Mouse (Mus musculus) ES-Bruce4 (cell line): Measurements from ENCODE around the gene Sirt5. TPM values are rescaled to one million over a fixed set of nuclear protein-coding genes. Genes with fewer than 3 reads are reported as not detected.

ENCODE experiments used
- H3K27ac ChIP-seq: 2 replicates; pipeline ENCODE4 v1.5.1; 2012; ENCODE audit warnings: low read length, inconsistent platforms; ENCODE audit not compliant: insufficient read depth
- H3K27me3 ChIP-seq: 2 replicates; pipeline ENCODE4 v1.6.1; 2012; ENCODE audit warnings: mild to moderate bottlenecking, low read length, inconsistent platforms; ENCODE audit not compliant: control insufficient read depth, poor library complexity, insufficient read depth, severe bottlenecking
- H3K36me3 ChIP-seq: 2 replicates; pipeline ENCODE4 v1.6.1; 2012; ENCODE audit warnings: inconsistent platforms, mild to moderate bottlenecking, low read length, moderate library complexity; ENCODE audit not compliant: control insufficient read depth, poor library complexity, insufficient read depth, severe bottlenecking
- H3K4me1 ChIP-seq: one replicate; pipeline ENCODE4 v1.8.1; 2011; ENCODE audit warnings: low read length; ENCODE audit not compliant: control insufficient read depth, insufficient read depth
- H3K4me3 ChIP-seq: 2 replicates; pipeline ENCODE4 v1.5.1; 2011; ENCODE audit warnings: low read depth, mild to moderate bottlenecking, low read length
- H3K9ac ChIP-seq: 2 replicates; pipeline ENCODE4 v1.6.1; 2012; ENCODE audit warnings: low read depth, mild to moderate bottlenecking, inconsistent platforms; ENCODE audit not compliant: poor library complexity, severe bottlenecking
- H3K9me3 ChIP-seq: replicated peaks from 2 replicates; pipeline ENCODE4 v1.6.1; 2012; ENCODE audit warnings: mild to moderate bottlenecking, low read length, inconsistent platforms; ENCODE audit not compliant: control insufficient read depth, poor library complexity, insufficient read depth, severe bottlenecking
- CTCF ChIP-seq: IDR thresholded peaks from one replicate; pipeline ENCODE4 v1.8.1; 2011; ENCODE audit warnings: low read depth, low read length
- EP300 ChIP-seq: IDR thresholded peaks from 2 replicates; pipeline ENCODE4 v1.6.1; 2011; ENCODE audit warnings: low read depth, low read length; ENCODE audit not compliant: insufficient read depth
- POLR2A ChIP-seq: IDR thresholded peaks from one replicate; pipeline ENCODE4 v1.8.1; 2011; ENCODE audit warnings: low read length; ENCODE audit not compliant: insufficient read depth
- polyA plus RNA-seq: library from polyadenylated mRNA; stranded (reverse); fragments of >200 nt; gene quantifications from 2 replicates; pipeline ENCODE4 v1.2.4, GENCODE M21; 2011; ENCODE audit warnings: low read depth; ENCODE audit not compliant: missing spikeins, insufficient read depth, insufficient read length

Gene Sirt5
- 8.5 and 10.9 TPM in 2 replicates for polyA plus RNA-seq

DNA sequence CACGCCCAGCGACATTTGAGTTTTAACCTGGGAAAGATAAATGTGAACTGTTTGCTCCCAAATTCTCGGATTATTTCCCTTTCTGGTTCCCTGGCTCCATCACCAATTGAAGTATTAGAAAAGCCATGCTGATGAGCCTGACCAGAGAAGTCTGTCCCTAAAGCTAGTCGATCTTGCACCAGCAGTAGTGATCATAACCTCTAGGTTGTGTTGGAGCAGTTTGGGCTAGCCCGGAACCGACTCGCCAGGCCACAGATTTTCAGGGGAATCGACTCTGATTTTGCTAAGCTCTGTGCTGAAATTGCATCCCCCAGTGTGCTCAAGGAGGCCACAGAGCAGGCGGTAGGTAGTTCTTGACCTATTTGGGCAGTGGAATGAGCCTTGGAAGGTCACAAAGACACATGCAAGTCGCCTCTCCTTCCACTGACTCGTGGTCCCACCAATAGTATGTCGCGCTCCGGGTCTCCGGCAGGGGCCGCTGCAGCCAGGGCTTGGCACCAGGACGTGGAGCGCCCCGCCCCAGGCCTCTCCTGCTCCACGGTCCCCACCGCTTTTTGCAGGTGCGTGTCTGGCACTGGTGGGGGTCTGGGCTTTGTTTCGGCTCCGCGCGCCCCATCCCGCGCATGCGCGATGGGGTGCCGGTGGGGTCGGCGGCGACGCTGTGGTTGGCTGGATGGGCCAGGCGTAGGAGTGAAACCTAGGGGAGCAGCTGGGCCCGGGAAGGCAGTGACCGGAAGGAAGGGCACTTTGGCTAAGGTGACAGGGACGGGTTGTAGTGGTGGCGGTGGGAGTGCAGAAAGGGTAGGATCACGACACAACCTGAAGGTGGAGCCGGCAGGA is at the start of gene Sirt5:
Gene Sirt5, plus strand, starts transcription at position 512 of the 840 bp plus-strand sequence.
- peak; percentile 69 for TF ChIP-seq CTCF
- no peak for TF ChIP-seq EP300
- TF ChIP-seq POLR2A = no peak
- Histone ChIP-seq H3K4me3 (peak within 1 kb of the TSS; percentile 76), H3K9me3 (no peaks in the 10 kb centered on the region), H3K36me3 (no peaks in the 10 kb centered on the region), H3K4me1 (no peaks in the 10 kb centered on the region), H3K27me3 (no peaks in the 10 kb centered on the region), H3K27ac (peak within 1 kb of the TSS; percentile 59; the same call in 1 of the 2 replicates), H3K9ac (peak within 1 kb of the TSS; percentile 66)

DNA sequence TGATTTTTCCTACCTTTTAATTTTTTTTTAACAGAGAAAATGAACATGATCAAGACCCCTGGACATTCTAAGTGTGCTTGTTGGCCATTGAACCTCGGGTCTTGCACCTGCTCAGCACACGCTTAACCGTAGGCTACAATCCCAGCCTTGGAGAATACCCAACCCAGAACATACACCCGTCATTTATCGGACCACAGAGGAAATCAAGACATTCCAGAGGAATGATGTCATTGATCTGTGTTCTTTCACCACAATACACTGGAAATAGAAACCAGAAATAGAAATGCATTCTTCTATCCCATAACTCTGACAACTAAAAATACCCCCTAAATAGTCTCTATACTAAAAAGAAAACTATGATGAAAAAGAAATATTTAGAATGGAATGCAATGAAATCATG is 47.9 kb upstream of the Sirt5 start:
- H3K9me3 ChIP-seq = no peaks in the 10 kb centered on the region; the same call in 1 of the 2 replicates
- H3K36me3 ChIP-seq = no peaks in the 10 kb centered on the region
- no peaks in the 10 kb centered on the region for H3K4me1 ChIP-seq
- no peaks in the 10 kb centered on the region for H3K27me3 ChIP-seq
- no peak overlapping the region for H3K9ac ChIP-seq
- no peak for TF ChIP-seq POLR2A
- no peak for TF ChIP-seq EP300
- TF ChIP-seq CTCF = no peak
- H3K4me3 ChIP-seq = no peak overlapping the region
- H3K27ac ChIP-seq = no peak overlapping the region

DNA sequence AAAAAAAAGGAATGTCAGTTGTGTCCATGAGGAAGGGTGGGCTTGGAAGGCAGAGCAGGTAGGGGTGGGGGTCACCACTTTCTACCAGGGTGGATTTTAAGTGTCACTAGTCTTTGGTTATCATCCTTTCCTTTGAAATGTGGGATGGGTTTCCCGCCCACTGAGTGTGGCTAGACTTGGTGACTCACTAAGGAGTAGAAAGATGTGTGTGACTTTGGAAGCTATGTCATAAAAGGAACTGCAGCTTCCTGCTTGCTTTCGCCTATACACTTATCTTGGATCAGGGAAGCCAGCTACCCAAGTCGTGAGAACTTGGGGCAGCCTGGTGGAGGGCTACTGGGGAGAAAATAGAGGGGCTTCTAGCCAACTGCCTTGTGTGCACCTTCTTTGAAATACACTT is 45.9 kb upstream of the Sirt5 start:
- Histone ChIP-seq H3K4me3 (no peak overlapping the region), H3K9ac (no peak overlapping the region), H3K4me1 (no peaks in the 10 kb centered on the region), H3K27me3 (no peaks in the 10 kb centered on the region), H3K36me3 (no peaks in the 10 kb centered on the region), H3K9me3 (no peaks in the 10 kb centered on the region; the same call in 1 of the 2 replicates), H3K27ac (no peak overlapping the region)
- TF ChIP-seq POLR2A = no peak
- no peak for TF ChIP-seq EP300
- no peak for TF ChIP-seq CTCF

DNA sequence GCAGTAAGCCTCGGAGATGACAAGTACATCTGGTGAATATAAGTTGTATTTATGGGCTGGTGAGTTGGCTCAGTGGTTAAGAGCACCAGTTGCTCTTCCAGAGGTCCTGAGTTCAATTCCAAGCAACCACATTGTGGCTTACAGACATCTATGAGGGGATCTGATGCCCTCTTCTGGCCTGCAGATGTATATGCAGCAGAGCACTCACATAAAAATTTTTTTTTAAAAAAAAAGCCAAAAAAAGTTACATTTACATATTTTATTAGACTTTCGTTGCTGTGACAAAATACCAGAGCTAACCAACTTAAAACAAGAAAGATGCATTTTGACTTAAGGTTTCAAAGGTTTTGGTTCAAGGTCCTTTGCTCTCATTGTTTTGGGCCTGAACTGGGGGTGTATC is 43.8 kb upstream of the Sirt5 start:
- TF ChIP-seq POLR2A (no peak), CTCF (no peak)
- Histone ChIP-seq H3K4me3 (no peak overlapping the region), H3K4me1 (no peaks in the 10 kb centered on the region), H3K9me3 (no peaks in the 10 kb centered on the region; the same call in 1 of the 2 replicates), H3K27me3 (no peaks in the 10 kb centered on the region), H3K36me3 (no peaks in the 10 kb centered on the region), H3K9ac (no peak overlapping the region), H3K27ac (no peak overlapping the region)

DNA sequence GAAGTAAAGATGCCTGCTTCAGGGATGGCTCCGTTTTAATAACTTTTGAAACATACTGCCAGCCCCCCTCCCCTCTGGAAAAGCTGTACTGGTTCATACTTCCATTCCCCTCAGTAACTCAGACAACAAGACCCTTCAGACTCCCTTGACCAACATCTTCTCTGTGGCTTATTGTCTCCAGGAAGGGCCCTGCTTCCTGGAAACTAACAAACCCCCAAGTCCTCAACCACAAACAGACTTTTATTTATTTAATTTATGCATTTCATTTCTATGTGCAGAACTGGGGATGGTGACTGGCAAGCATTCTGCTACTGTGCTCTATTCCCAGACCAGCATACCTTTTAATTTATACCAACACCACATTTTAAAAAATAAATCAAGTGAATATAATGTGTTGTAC is 39.9 kb upstream of the Sirt5 start:
- Histone ChIP-seq H3K4me3 (no peak overlapping the region), H3K27me3 (no peaks in the 10 kb centered on the region), H3K9ac (no peak overlapping the region), H3K27ac (no peak overlapping the region), H3K36me3 (no peaks in the 10 kb centered on the region), H3K4me1 (no peaks in the 10 kb centered on the region), H3K9me3 (no peaks in the 10 kb centered on the region)
- TF ChIP-seq POLR2A (no peak), EP300 (no peak), CTCF (no peak)

DNA sequence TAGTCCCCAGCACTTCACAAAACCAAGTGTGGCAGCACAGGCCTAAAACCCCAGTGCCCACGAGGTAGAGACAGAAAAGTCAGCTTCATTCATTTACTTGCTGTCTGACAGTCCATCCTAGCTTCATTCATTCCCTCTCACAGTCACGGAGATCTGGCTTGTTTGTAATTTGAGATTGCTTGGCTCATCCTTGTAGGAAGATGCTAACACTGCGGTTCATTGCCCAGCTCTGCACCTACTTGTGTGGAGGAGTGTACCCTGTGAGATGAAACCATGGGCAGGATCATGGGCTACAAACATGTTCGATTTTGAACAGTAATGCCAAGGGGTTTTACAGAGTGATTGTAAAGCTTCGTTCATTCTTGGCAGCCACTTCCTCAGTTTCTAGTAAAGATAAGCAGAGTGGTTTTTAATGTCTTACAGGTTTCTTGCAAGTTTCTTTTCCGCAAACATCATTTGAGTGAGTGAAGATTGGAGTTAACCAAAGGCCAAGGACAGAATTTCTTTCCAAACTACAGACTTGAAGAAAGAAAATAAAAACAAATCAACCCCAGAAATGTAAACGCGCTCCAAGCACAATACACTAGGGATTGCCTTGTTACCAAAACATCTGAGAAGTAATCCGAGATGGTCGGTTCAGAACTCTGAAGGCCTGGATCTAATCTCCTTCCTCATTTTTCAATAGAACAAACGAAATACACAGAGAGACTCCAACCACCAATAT is 33.4 kb upstream of the Sirt5 start:
- Histone ChIP-seq H3K27ac (no peak overlapping the region), H3K36me3 (no peaks in the 10 kb centered on the region), H3K9ac (no peak overlapping the region), H3K4me1 (no peaks in the 10 kb centered on the region), H3K27me3 (no peaks in the 10 kb centered on the region), H3K9me3 (no peaks in the 10 kb centered on the region), H3K4me3 (no peak overlapping the region)
- TF ChIP-seq CTCF (no peak), POLR2A (no peak), EP300 (no peak)
